Mouse (Mus musculus) adrenal gland (tissue): ENCODE data around the gene Rnf114.

ENCODE experiments used
- intact Hi-C: fragments of 180-260 bp; cut with DNase I; formaldehyde crosslinking; loops from one replicate; pipeline ENCODE4 v1.15.1; 2025

The Rnf114 gene

DNA sequence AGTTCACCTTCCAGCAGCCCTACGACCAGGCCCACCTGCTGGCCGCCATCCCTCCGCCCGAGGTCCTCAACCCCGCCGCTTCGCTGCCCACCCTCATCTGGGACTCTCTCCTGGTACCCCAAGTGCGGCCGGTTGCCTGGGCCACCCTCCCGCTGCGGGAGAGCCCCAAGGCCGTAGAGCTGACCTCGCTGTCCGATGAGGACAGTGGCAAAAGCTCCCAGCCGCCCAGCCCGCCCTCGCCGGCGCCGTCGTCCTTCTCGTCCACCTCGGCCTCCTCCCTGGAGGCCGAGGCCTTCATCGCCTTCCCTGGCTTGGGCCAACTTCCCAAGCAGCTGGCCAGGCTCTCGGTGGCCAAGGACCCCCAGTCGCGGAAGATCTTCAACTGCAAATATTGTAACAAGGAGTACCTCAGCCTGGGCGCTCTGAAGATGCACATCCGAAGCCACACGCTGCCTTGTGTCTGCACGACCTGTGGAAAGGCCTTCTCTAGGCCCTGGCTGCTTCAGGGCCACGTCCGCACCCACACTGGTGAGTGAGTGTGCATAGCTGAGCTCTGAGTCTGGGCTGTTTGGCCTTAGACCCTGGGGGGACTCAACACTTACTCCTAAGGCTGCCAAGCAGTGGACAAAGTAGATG, 46.3 kb downstream of the Rnf114 start:
- intact Hi-C loops, result loop anchor here (10.0 kb wide), 1 partner anchor 366 kb away; no protein-coding TSS in a partner anchor

DNA sequence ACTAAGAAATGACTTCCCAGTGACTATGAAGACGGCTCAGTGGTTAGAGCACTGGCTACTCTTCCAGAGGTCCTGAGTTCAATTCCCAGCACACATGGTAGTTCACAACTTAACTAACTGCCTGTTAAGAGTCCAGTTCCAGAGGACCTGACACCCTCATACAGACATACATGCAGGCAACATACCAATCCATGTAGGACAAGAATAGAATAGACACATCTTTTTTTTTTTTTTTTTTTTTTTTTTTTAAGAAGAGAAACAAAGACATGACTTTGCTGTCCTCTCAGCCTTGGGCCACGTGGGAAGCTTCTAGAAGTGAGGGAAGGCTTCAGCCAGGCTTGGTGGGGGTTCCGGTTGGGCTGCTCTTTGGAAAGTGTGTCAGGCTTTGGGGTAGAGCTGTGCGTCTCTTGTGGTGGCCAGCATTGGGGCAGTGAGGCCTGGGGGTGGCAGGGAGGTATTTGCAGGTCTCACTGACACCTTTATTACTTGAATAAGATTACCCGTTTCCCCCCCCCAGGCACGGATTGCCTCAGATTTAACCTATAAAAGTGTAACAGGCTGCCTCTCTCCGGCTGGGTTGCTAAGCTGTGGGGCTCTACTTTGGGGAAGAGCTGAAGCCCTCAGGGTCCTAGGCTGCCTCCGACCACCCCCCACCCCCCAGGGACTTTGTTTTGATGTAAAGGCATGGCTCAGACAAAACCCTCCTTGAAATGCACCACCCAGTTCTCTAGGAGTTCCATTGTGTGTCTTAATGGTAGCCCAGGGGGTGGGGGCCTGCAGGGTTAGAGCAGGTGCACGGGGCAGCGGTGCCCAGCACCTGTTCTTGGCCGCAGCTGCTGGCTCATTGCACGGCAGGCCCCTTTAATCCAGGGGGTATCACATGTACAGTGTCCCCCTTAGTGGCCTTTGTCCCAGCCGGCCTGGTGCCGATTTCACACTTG, 47.4 kb downstream of the Rnf114 start:
- intact Hi-C loops, result loop anchor here (10.0 kb wide), 1 partner anchor 365 kb away; no protein-coding TSS in a partner anchor

- intact Hi-C loops, result no loop called here
Measured at GRCm38 (mm10) chr2:167540477-167541110, 48.1 kb downstream of the Rnf114 start.

DNA sequence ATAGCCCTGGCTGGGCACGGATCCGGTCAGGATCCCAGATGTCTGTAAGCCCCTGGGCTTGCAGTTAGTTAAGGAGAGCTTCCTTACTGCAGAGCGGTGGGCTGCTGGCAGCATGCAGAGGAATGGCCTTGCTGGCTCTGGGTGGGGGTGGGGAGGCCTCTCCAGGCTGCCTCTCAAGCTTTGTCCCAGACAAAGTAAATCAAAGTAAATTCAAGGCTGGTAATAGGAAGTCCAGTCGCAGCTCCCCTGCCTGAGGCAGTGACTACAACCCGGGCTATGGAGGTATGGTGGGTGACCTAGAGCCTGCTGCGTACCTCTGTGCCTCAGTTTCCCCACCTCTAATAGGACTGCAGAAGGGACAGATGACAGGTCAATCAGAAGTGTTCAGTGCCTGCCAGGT, 48.9 kb downstream of the Rnf114 start:
- intact Hi-C loops, result no loop called here

GRCm38 (mm10) chr2:167541761-167542160, 49.3 kb downstream of the Rnf114 start:
- intact Hi-C loops, result no loop called here

DNA sequence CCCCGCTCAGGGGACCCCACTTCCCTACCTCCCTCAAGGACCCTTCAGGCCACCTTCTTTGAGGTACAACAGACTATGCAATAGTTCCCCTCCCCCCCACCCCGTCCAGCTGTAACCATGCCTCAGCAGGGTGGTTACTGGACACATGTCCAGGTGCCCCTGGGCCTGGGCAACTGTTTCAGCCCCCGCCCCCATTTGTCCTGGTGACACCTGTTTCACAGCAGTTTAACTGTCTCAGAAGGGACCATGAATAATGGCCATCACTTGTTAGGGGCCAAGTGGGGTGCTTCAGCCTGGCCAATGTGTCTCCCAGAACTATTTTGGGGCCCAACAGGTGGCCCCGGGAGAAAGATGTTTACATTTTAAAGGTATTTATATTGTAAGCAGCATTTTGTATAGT, 49.9 kb downstream of the Rnf114 start:
- intact Hi-C loops, result no loop called here

DNA sequence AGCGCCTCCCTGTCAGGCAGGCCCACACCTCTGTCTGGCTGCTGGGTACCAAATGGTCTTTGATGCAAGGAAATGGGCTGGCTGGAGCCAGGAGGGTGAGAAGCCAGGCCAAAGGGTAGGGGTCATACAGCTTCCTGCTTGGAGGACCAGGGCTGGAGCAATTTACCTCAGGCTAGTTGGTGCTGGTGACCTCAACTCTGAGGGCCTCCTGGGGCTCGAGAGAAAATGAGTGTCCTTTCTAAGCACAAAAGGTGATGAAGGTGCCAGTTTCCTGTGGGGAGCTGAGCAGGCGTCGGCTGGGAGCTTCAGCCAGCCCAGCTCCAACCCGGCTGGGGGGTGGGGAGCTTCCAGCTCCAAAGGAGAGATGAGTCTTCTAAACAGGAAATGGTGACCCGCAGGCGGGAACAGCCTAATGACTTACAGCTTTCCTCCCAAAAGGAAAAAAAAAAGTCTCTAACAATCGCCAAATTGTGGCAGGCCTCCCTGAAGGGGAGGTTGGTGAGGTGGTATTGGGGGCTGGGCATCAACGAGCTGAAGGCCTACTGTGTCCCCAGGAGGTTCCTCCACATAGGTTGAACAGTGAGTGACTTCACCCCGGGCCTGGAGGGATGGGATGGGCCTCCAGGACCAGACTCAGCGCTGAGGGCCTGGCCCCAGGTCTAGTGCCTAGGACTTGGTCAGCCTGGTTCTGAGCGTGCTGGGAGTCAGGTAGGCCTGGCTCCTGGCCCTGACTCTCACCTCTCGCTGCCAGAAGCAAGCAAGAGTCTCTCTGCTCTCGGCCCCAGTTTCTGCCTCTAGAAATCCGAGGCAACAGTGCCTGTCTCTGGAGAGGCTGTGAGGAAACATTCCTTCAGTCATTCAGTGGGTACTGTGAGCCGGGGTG, 50.9 kb downstream of the Rnf114 start:
- intact Hi-C loops, result no loop called here

DNA sequence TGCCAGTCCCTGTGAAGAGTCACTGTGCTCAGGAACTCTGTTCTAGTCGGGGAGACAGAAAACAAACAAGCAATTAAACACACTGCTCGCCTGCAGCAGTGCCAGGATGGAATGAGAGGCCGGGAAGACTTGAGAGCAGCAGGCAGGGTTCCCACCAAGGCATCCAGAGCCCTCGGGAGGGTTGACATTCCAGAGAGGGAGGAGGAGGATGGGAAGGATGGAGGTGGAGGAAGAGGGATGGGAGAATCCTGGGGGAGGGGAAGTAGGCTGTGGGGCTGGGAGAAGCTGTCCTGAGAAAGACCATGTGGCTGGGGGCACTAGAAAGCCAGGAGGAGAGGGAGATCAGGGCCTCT, 51.5 kb downstream of the Rnf114 start:
- intact Hi-C loops, result no loop called here

DNA sequence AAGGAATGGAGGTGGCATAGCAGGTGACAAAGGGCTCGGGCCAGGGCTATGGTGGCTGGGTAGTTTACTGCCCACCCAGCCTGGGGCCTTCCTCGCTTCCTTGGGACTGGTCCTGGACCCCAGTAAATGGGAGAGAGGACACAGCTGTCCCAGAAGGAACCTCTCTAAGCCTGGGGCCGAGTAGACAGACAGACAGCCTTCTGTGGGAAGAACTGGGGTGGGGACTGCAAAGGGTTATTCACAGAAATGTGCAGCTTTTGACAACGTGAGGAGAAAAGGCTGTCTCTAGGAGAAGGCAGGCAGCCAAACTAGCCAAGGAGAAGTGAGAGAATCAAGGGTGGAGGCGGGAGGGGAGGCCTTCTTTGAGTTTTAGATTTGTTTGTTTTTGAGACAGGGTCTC, 52.0 kb downstream of the Rnf114 start:
- intact Hi-C loops, result no loop called here

DNA sequence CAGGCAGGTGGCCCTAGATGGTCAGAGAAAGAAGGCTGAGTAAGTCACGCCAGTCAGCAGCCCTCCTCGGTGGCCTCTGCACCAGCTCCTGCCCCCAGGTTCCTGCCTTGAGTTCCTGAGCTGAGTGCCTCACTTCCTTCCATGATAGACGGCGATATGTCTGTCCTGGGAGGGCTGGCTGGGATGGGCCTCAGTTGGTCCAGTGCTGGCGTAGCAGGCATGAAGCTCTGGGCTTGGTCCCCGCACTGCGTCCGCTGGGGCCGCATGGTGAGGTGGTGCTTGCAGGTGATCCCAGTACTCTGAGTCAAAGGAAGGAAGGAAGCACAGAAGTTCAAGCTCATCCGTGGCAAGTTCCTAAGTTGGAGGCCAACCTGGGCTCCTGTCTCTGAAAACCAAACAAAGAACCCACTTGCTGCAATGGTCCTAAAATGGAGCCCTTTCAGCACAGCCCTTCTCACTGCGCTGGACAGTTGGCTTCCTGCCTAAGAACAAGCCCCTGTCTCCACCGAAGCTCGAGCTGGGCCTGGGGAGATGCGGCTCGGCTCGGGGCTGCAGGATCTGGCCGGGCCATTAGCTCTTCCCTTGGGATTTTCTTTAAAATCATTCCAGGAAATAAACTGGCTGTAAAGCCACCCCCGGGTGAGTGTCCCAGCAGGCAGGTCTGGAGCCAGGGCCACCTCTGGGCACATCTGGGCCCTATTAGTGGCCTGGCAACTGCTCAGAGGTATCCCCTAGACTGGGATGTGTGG, 54.2 kb downstream of the Rnf114 start:
- intact Hi-C loops, result no loop called here

DNA sequence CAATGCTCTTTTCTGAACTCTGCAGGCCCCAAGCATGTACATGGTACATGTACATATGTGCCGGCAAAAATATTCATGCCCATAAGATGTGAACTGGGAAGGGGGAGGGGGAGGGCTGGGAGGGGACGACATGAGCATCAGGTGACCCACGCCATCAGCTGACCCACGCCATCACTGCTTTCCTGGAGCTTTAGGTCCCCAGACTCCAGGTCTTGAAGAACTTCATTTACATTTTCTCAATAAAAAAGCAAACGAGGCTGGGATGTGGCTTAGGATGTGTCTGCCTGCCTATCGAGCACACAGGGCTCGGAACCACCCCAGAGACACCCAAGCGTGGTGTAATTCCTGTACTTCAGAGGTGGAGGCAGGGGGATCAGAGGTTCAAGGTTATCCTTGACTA, 55.0 kb downstream of the Rnf114 start:
- intact Hi-C loops, result no loop called here

- intact Hi-C loops, result no loop called here
Measured at GRCm38 (mm10) chr2:167548961-167549360, 56.5 kb downstream of the Rnf114 start.

- intact Hi-C loops, result no loop called here
Measured at GRCm38 (mm10) chr2:167550341-167550854, 58.0 kb downstream of the Rnf114 start.

- intact Hi-C loops, result no loop called here
Measured at GRCm38 (mm10) chr2:167551342-167551920, 59.0 kb downstream of the Rnf114 start.

DNA sequence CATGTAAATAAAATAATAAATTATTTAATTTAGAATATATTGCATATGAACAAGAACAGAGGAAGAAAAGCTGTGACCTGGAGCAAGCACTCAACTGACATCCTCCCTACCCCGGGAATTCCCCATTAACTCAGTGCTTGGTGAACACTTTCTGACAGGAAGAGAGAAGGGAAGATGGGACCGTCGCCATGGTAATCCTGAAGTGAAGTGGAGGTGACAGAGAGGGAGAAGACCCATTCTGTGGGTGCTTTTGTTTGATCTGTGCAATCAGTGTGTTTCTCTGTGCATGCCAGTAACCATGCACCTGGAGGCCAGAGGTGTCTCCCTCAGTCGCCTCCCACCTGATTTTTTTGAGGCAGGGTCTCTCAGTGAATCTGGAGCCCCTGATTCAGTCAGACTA, 59.8 kb downstream of the Rnf114 start:
- intact Hi-C loops, result no loop called here

- intact Hi-C loops, result no loop called here
Measured at GRCm38 (mm10) chr2:167552927-167553402, 60.5 kb downstream of the Rnf114 start.

GRCm38 (mm10) chr2:167555766-167556165, 63.3 kb downstream of the Rnf114 start:
- intact Hi-C loops, result no loop called here

DNA sequence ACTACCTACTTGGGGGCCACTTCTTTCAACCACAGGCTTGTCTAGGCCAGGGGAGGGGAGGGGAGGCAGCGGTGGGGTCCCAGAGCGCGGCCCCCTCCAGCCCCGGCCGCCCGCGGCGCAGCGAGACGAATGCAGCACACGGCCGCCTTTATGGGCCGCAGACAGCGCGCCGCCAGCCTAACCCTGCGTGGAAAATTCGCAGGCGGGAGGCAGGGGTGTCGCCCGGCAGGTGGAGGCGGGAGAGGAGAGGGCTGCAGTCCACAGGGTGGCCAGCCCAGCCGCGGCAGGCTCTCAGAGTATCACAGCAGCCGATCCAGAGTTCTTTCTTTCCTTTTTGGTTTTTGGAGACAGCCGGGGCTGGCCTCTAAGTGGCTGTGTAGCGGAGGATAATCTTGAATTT, 67.0 kb downstream of the Rnf114 start:
- intact Hi-C loops, result no loop called here

DNA sequence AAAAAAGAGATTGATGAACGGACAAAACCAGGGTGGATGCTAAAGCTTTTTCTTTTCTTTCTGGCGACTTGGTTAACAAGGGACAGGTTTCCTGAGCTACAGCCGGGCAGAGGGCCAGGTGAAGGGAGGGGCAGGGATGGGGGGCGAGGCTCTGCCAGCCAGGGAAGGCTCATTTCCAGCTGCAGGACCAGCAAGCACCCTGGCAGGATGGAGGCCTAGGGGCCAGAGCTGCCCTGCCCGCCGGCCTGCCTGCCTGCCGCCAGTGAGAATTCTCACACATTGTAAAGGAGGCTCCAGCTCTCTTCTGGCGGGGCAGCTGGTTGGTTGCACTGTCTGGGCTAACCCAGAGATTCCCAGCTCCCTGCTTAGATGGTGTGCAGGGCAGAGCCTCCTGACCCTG, 69.7 kb downstream of the Rnf114 start:
- intact Hi-C loops, result no loop called here

- intact Hi-C loops, result no loop called here
Measured at GRCm38 (mm10) chr2:167563035-167563434, 70.6 kb downstream of the Rnf114 start.
